Mouse (Mus musculus): Measurements from ENCODE around the gene Zfp992. TPM values are rescaled to one million over a fixed set of nuclear protein-coding genes. Genes with fewer than 3 reads are reported as not detected.
"Not testable (repeated sequence)": the region's sequence is repeated elsewhere in the genome, so short reads cannot be mapped to it uniquely, and the experiment has no call there.

Zfp992 gene
- 0.69 TPM in 1 of 2 replicates, not detected in the other for polyA plus RNA-seq (2012; ENCODE audit: insufficient read depth, low replicate concordance)

DNA sequence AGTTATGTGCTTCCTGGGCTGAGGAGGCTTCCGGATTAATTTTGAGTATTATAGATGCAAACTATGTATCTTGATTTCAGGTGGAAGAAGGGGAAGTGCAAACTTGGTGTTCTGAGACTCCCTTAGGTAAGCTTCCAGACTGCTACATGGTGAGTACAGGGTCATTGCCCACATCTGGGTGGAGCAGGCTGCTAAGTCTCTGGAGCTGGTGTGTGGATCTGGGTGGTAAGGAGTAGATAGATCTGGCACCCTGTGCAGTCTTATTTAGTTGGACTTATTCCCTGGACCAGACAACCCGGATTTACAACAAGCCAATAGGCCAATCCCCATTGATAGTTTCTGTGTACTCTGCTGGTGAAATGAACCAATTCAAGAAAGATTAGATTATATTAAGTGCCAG is at the start of gene Zfp992:
TSS of gene Zfp992 (plus strand) at position 74 of the 400 bp plus-strand sequence.
- not testable (repeated sequence) for H3K27me3 ChIP-seq (replicated peaks); H3K4me3 ChIP-seq (replicated peaks); H3K36me3 ChIP-seq (replicated peaks; ENCODE audit: low read length); H3K4me1 ChIP-seq
- H3K9me3 ChIP-seq = peaks cover 32% of the 10 kb centered on the region

DNA sequence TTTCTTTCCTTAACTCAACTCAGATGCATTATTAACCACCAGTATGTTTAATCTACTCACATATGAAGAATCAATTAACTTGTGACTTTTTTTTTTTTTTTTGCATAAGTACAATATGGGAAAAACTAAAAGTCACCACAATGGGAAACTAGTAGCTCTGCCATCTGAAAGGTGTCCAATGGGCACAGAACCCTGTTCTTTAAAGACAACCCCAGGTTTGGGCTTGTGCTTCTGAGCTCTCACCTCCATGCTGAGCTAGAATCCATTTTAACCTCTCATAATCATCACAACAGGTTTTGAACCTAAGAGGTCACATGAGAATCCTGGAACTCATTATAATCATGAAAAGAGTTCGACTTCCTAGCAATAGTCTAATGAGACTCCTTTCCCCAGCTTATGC is 19.4 kb upstream of the Zfp992 start:
- not testable (repeated sequence) for H3K4me1 ChIP-seq; H3K27me3 ChIP-seq (replicated peaks); H3K36me3 ChIP-seq (replicated peaks; ENCODE audit: low read length); H3K4me3 ChIP-seq (replicated peaks); H3K9me3 ChIP-seq

DNA sequence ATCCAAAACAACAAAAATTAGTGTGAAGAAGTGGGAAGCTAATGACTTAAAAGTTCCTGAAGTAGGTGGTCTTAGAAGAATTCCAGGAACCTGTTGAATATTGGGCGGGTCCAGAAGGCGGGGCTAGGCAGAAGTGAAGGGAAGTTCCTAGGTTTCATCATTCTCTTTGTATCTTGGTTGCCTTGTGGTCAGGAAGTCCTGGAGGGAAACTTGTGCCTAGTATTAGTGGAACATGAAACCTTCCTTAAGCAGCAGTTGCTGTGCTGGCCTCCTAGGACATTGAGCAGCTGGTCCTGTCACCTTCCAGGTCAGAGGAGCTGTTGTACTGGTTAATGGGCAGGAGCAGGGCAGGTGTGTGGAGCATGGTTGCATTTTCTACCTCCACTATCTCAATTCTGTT is 17.9 kb upstream of the Zfp992 start:
- H3K27me3 ChIP-seq (replicated peaks); H3K4me1 ChIP-seq; H3K4me3 ChIP-seq (replicated peaks); H3K9me3 ChIP-seq; H3K36me3 ChIP-seq (replicated peaks; ENCODE audit: low read length): not testable (repeated sequence)

GRCm38 (mm10) chr4:146435539-146435938 is 13.3 kb upstream of the Zfp992 start:
- not testable (repeated sequence) for H3K4me3 ChIP-seq (replicated peaks)

DNA sequence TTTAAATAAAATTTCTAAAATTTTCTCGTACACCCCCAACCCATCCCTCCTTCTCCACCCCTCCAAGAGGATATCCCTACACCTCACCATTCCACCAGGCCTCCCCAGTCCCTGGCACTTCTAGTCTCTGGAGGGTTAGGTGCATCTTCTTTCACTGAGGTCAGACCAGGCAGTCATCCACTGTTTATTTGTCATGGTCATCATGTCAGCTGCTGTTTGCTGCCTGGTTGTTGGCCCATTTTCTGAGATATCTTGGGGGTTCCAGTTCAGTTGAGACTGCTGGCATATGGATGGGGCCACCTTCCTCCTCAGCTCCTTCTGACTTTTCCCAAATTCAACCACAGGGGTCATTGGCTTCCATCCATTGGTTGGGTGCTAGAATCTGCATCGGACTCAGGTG is 11.6 kb upstream of the Zfp992 start:
- not testable (repeated sequence) for H3K27me3 ChIP-seq (replicated peaks); H3K9me3 ChIP-seq; H3K4me3 ChIP-seq (replicated peaks); H3K36me3 ChIP-seq (replicated peaks; ENCODE audit: low read length); H3K4me1 ChIP-seq

More at GRCm38 (mm10) chr4:146435539-146435938, 13.3 kb upstream of the Zfp992 start:
- H3K4me1 ChIP-seq; H3K9me3 ChIP-seq; H3K36me3 ChIP-seq (replicated peaks; ENCODE audit: low read length); H3K27me3 ChIP-seq (replicated peaks): not testable (repeated sequence)

DNA sequence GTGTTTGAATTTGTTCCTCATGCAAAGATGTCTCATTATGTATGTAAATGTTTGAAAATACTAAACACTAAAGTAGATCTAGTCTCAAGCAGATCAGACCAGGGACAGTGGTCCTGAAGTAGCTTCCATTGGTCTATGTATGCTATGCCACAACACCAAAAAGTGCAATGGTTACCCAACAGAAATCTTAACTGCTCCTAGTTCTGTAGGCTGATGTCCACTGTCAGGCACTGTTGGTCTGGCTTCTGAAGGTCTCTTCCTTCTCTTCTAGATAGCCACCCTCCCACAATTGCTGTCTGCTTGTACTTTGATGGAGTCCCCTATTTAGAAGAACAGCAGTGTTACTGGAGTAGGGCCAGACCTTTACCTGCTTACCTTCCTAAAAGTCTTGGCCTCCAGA is 4.5 kb upstream of the Zfp992 start:
- not testable (repeated sequence) for H3K27me3 ChIP-seq (replicated peaks); H3K4me3 ChIP-seq (replicated peaks); H3K4me1 ChIP-seq; H3K36me3 ChIP-seq (replicated peaks; ENCODE audit: low read length)
- H3K9me3 ChIP-seq = peaks cover 23% of the 10 kb centered on the region

DNA sequence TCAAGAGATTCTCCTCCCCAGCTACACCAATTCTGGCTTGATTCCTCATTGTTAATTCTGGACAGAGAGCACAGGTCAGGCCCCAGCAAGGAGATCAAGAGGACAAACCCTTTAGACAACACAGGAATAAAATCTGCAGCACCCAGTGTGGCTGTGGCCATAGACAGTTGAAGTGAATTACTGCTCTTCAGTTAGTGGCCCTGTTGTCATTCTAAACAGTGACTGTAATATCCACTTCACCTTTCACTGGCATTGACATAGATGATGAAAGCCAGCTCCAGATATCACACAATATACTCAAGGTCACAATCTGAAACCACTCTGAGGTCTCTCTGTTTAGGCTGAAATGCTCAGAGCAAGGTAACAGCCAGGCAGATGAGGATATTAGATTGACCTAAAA is 3.7 kb upstream of the Zfp992 start:
- H3K36me3 ChIP-seq (replicated peaks; ENCODE audit: low read length); H3K27me3 ChIP-seq (replicated peaks); H3K4me3 ChIP-seq (replicated peaks); H3K4me1 ChIP-seq: not testable (repeated sequence)
- H3K9me3 ChIP-seq = peaks cover 27% of the 10 kb centered on the region

DNA sequence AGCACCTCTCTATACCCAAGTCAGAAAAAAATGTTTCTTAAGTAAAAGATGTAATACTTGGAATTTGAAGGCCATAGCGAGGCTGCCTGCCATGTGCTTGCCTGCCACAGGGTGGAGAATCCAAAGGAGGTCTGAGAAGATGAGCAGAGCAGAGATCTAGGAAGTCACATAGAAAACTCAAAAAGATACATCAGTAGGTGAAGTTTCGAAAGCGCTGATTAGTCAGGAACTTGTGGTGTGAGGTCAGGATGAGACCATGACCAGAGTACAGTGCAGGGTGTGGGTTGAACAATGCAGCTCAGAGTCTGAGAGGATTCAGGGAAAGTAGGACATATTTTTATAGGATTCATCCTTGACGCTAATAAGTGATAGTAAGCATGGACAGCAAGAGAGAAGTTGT is 2.7 kb upstream of the Zfp992 start:
- not testable (repeated sequence) for H3K4me1 ChIP-seq; H3K27me3 ChIP-seq (replicated peaks); H3K4me3 ChIP-seq (replicated peaks); H3K36me3 ChIP-seq (replicated peaks; ENCODE audit: low read length)
- peaks cover 28% of the 10 kb centered on the region for H3K9me3 ChIP-seq

GRCm38 (mm10) chr4:146447016-146447415 is 1.8 kb upstream of the Zfp992 start:
- H3K36me3 ChIP-seq (replicated peaks; ENCODE audit: low read length); H3K4me1 ChIP-seq; H3K27me3 ChIP-seq (replicated peaks); H3K4me3 ChIP-seq (replicated peaks): not testable (repeated sequence)
- H3K9me3 ChIP-seq = peaks cover 28% of the 10 kb centered on the region

DNA sequence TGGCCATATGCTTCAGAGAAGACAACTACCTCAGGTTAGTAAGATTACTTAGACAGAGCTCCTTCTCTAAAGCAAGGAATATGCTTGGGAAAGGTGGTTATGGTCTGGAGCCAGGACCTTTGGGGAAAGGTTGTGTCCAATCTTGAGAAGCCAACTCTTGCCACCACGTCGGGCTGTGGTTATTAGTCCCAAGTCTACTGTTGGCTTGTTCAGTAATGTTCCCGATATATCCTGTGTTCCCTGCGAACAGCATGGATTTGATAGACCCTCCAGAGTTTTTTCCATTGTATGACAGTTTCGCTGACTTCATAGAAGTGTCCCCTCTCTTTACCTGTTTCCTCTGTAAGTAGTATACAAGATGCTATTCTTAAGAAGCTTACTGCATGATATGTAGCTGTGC is 888 bp downstream of the Zfp992 start:
- Histone ChIP-seq H3K36me3 (replicated peaks; ENCODE audit: low read length) (peaks cover 11% of the 10 kb centered on the region), H3K9me3 (peaks cover 32% of the 10 kb centered on the region)
- not testable (repeated sequence) for H3K27me3 ChIP-seq (replicated peaks); H3K4me1 ChIP-seq; H3K4me3 ChIP-seq (replicated peaks)

GRCm38 (mm10) chr4:146452576-146452975 is 3.8 kb downstream of the Zfp992 start:
- H3K4me3 ChIP-seq (replicated peaks); H3K4me1 ChIP-seq; H3K27me3 ChIP-seq (replicated peaks): not testable (repeated sequence)
- peaks cover 46% of the 10 kb centered on the region for H3K9me3 ChIP-seq
- peaks cover 38% of the 10 kb centered on the region for H3K36me3 ChIP-seq (replicated peaks; ENCODE audit: low read length)

DNA sequence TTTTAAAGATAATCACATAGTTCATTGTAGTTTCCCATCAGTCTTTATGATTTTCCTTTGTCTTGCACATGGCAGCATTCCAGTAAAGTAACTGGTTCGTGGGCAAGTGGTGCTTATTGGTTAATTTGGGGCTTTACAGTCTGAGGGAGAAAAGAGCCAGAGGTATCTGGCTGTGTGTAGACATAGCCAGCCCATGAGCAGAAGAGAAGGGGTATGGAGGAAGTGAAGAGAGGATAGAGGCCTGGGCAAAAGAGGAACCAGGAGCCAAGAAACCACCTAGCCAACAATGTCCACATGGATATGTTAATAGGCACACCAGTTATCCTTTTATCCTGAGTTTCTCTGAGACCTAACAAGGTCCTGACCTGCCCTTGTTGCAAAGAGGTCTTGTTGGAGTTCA is 5.3 kb downstream of the Zfp992 start:
- not testable (repeated sequence) for H3K4me1 ChIP-seq; H3K27me3 ChIP-seq (replicated peaks); H3K4me3 ChIP-seq (replicated peaks)
- H3K36me3 ChIP-seq (replicated peaks; ENCODE audit: low read length) = peaks cover 40% of the 10 kb centered on the region
- H3K9me3 ChIP-seq = peaks cover 53% of the 10 kb centered on the region

- Histone ChIP-seq H3K4me3 (replicated peaks) (no peak overlapping the region), H3K36me3 (replicated peaks; ENCODE audit: low read length) (peaks cover 40% of the 10 kb centered on the region), H3K27me3 (replicated peaks) (no peaks in the 10 kb centered on the region), H3K4me1 (no peaks in the 10 kb centered on the region), H3K9me3 (peaks cover 53% of the 10 kb centered on the region)
- no peak for TF ChIP-seq GATA1 (IDR thresholded peaks at IDR 0.05; ENCODE audit: borderline replicate concordance, low read length)
Measured at GRCm38 (mm10) chr4:146454896-146455295, 6.1 kb downstream of the Zfp992 start.

Measured in megakaryocyte, embryonic 14.5 days (primary cell).